Mouse (Mus musculus): ENCODE data around the gene Adh1. TPM values are rescaled to one million over a fixed set of nuclear protein-coding genes. Genes with fewer than 3 reads are reported as not detected.

The Adh1 gene
- total and polyA plus RNA-seq, 2 experiments from 2014 or later, result 3.2 to 4.2 TPM

DNA sequence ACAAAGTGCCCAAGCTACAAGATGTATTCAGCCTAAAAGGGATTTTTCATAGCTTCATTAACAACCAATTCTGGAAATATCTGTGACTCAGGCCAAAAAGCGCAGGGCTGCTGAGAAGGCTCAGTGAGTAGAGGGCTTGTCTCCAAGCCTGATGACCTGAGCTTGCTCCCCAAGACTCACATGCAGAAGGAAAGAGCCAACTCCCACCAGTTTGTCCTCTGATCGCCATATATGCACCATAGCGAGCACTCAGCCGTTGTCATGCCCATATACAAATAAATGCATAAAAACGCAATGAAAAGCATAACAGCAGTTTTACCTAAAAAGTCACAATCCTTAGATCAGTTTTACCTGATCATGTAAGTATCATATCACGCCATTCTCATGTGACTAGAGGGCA lies 34.3 kb upstream of the Adh1 start:
- Histone ChIP-seq H3K27ac (ENCODE audit: low read depth, low read length) (no peak overlapping the region), H3K9ac (replicated peaks; ENCODE audit: low read length, poor library complexity, severe bottlenecking) (no peak overlapping the region), H3K4me3 (ENCODE audit: low read depth, low read length) (no peak overlapping the region), H3K4me2 (ENCODE audit: low read depth, low read length, poor library complexity, severe bottlenecking) (no peak overlapping the region), H3K27me3 (ENCODE audit: insufficient read depth, low read length) (no peaks in the 10 kb centered on the region), H3K36me3 (ENCODE audit: insufficient read depth, low read length) (no peaks in the 10 kb centered on the region), H3K4me1 (ENCODE audit: insufficient read depth, low read length) (no peaks in the 10 kb centered on the region), H3K9me3 (ENCODE audit: low read length) (no peaks in the 10 kb centered on the region)
- WGBS, result 97% methylated on average over 6 of the region's 6 CpGs
- ATAC-seq (ENCODE audit: low FRiP score), result no peak
- DNase-seq (ENCODE audit: low spot score), result no peak
- no peak for TF ChIP-seq CTCF (IDR thresholded peaks at IDR 0.05)

DNA sequence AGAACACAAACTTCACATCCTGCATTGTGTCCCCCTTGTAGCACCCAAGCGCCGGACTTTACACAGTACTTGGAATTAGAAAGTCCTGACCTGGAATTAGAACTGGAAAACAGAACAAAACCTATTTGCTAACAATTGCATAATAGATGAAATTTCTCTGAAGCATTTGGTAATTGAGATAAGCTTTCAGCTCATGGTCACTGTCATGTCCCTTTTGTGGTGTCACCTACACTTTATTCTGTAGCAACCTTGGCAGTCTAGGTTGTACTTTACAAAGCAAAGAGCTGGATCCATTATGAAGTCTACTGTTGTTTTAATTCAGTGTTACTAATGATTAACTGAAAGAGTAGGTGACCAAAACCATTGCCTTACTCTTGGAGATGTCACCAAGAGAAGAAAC lies 33.7 kb upstream of the Adh1 start:
- Histone ChIP-seq H3K27me3 (ENCODE audit: insufficient read depth, low read length) (no peaks in the 10 kb centered on the region), H3K4me1 (ENCODE audit: insufficient read depth, low read length) (no peaks in the 10 kb centered on the region), H3K9me3 (ENCODE audit: low read length) (no peaks in the 10 kb centered on the region), H3K4me2 (ENCODE audit: low read depth, low read length, poor library complexity, severe bottlenecking) (no peak overlapping the region), H3K27ac (ENCODE audit: low read depth, low read length) (no peak overlapping the region), H3K9ac (replicated peaks; ENCODE audit: low read length, poor library complexity, severe bottlenecking) (no peak overlapping the region), H3K4me3 (ENCODE audit: low read depth, low read length) (no peak overlapping the region), H3K36me3 (ENCODE audit: insufficient read depth, low read length) (no peaks in the 10 kb centered on the region)
- no peak for ATAC-seq (ENCODE audit: low FRiP score)
- WGBS, result 89% methylated on average over 2 of the region's 2 CpGs
- no peak for TF ChIP-seq CTCF (IDR thresholded peaks at IDR 0.05)
- no peak for DNase-seq (ENCODE audit: low spot score)

DNA sequence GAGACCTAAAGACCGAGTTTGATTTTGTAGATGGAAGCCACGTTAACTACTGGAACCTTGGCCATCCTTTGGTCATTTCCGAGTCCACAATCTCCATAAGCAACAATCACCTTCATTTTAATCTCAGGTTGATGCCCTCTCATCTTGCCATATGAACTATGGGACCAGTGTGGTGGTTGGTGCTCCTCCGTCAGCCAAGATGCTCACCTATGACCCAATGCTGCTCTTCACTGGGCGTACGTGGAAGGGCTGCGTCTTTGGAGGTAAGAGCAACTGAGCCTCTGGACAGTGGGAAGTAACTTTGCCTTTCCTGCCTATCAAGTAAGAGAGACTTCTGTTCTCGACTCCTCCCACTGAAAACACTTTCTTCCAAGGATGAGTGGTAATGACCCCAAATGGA lies 33.0 kb upstream of the Adh1 start:
- ATAC-seq (ENCODE audit: low FRiP score), result no peak
- H3K27ac ChIP-seq (ENCODE audit: low read depth, low read length), result no peak overlapping the region
- 93% methylated on average over 8 of the region's 8 CpGs for WGBS

DNA sequence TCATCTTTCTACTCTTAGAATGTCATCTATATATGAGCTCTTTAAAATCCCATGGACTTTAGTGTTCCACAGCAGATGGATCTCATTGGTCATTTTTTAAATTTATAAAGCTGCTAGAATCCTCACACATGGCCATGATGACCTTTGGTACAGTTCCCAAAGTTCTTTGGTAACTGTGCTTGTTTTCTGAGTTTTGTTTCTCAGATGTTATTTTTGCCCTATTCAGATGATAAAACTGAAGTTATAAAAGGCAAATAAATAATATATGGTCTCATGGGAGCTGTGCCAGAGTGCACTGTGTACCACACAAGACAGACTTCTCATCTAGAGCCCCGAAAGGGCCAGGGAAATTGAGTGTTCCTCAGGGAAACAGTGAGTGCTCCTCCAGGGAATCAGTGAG lies 31.3 kb upstream of the Adh1 start:
- TF ChIP-seq CTCF (IDR thresholded peaks at IDR 0.05), result no peak
- no peak for ATAC-seq (ENCODE audit: low FRiP score)
- WGBS, result 85% methylated on average over 1 of the region's 1 CpGs

More for the DNA sequence above, 33.0 kb upstream of the Adh1 start:
- Histone ChIP-seq H3K4me2 (ENCODE audit: low read depth, low read length, poor library complexity, severe bottlenecking) (no peak overlapping the region), H3K9me3 (ENCODE audit: low read length) (no peaks in the 10 kb centered on the region), H3K9ac (replicated peaks; ENCODE audit: low read length, poor library complexity, severe bottlenecking) (no peak overlapping the region), H3K4me1 (ENCODE audit: insufficient read depth, low read length) (no peaks in the 10 kb centered on the region), H3K27me3 (ENCODE audit: insufficient read depth, low read length) (no peaks in the 10 kb centered on the region), H3K4me3 (ENCODE audit: low read depth, low read length) (no peak overlapping the region), H3K36me3 (ENCODE audit: insufficient read depth, low read length) (no peaks in the 10 kb centered on the region)
- no peak for DNase-seq (ENCODE audit: low spot score)
- no peak for TF ChIP-seq CTCF (IDR thresholded peaks at IDR 0.05)

DNA sequence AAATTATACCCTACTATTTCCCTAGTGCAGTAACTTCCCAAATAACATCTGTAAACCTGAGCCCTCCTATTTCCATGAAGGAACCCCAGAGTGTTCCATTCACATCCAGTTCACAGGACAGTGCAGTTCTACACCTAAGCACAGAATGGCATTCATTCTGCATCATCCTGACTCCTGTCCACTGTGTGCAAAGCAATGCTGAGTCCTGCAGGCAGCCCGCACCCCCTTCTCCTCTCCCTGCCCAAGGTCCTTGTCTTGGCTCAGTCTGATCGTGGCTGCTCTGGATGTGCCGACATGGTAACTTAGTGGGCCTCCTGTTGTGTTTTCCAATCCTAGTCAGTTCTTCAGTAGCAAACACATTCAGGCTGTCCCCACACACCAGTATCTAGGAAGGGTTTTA lies 30.5 kb upstream of the Adh1 start:
- no peaks in the 10 kb centered on the region for H3K36me3 ChIP-seq (ENCODE audit: insufficient read depth, low read length)
- no peak for TF ChIP-seq CTCF (IDR thresholded peaks at IDR 0.05)
- H3K4me3 ChIP-seq (ENCODE audit: low read depth, low read length), result no peak overlapping the region
- no peak overlapping the region for H3K9ac ChIP-seq (replicated peaks; ENCODE audit: low read length, poor library complexity, severe bottlenecking)
- H3K4me1 ChIP-seq (ENCODE audit: insufficient read depth, low read length), result no peaks in the 10 kb centered on the region
- no peaks in the 10 kb centered on the region for H3K27me3 ChIP-seq (ENCODE audit: insufficient read depth, low read length)
- H3K9me3 ChIP-seq (ENCODE audit: low read length), result no peaks in the 10 kb centered on the region
- no peak for ATAC-seq (ENCODE audit: low FRiP score)
- DNase-seq (ENCODE audit: low spot score), result no peak
- no peak overlapping the region for H3K27ac ChIP-seq (ENCODE audit: low read depth, low read length)
- WGBS, result 65% methylated on average over 3 of the region's 3 CpGs
- H3K4me2 ChIP-seq (ENCODE audit: low read depth, low read length, poor library complexity, severe bottlenecking), result no peak overlapping the region

More for the DNA sequence above, 31.3 kb upstream of the Adh1 start:
- H3K9ac ChIP-seq (replicated peaks; ENCODE audit: low read length, poor library complexity, severe bottlenecking), result no peak overlapping the region
- no peak overlapping the region for H3K27ac ChIP-seq (ENCODE audit: low read depth, low read length)
- no peaks in the 10 kb centered on the region for H3K4me1 ChIP-seq (ENCODE audit: insufficient read depth, low read length)
- no peak overlapping the region for H3K4me3 ChIP-seq (ENCODE audit: low read depth, low read length)
- H3K4me2 ChIP-seq (ENCODE audit: low read depth, low read length, poor library complexity, severe bottlenecking), result no peak overlapping the region
- no peaks in the 10 kb centered on the region for H3K27me3 ChIP-seq (ENCODE audit: insufficient read depth, low read length)
- DNase-seq (ENCODE audit: low spot score), result no peak
- no peaks in the 10 kb centered on the region for H3K36me3 ChIP-seq (ENCODE audit: insufficient read depth, low read length)
- H3K9me3 ChIP-seq (ENCODE audit: low read length), result no peaks in the 10 kb centered on the region

DNA sequence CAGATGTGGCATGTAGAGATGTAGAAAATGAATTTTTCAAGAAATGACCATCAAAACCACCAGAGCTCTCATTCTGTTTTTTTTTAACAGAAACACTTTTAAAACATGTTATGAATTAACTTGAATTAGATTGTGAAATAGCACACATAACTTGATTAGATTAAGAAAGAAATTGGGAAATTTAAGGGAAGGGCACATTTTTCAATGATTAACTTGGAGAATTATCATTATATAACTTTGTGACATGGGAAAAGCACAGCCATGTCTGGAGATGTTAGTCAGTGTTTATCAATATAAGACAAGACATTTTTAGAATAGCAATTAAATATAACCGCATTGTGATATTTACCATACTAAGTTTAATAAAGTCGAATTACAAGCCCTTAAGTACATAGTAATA lies 29.3 kb upstream of the Adh1 start:
- DNase-seq (ENCODE audit: low spot score), result no peak
- no peaks in the 10 kb centered on the region for H3K36me3 ChIP-seq (ENCODE audit: insufficient read depth, low read length)
- no peaks in the 10 kb centered on the region for H3K27me3 ChIP-seq (ENCODE audit: insufficient read depth, low read length)
- no peak overlapping the region for H3K4me2 ChIP-seq (ENCODE audit: low read depth, low read length, poor library complexity, severe bottlenecking)
- H3K4me3 ChIP-seq (ENCODE audit: low read depth, low read length), result no peak overlapping the region
- WGBS, result 80% methylated on average over 2 of the region's 2 CpGs
- H3K27ac ChIP-seq (ENCODE audit: low read depth, low read length), result no peak overlapping the region
- H3K9ac ChIP-seq (replicated peaks; ENCODE audit: low read length, poor library complexity, severe bottlenecking), result no peak overlapping the region
- no peak for ATAC-seq (ENCODE audit: low FRiP score)
- no peaks in the 10 kb centered on the region for H3K9me3 ChIP-seq (ENCODE audit: low read length)
- H3K4me1 ChIP-seq (ENCODE audit: insufficient read depth, low read length), result no peaks in the 10 kb centered on the region
- TF ChIP-seq CTCF (IDR thresholded peaks at IDR 0.05), result no peak

Measured in midbrain, postnatal 0 days (tissue).